Mouse (Mus musculus): Measurements from ENCODE around the gene Ctdspl.

The Ctdspl gene

GRCm38 (mm10) chr9:119064296-119064695, 138.0 kb downstream of the Ctdspl start:
- DNase-seq (ENCODE audit: low spot score) = no peak

GRCm38 (mm10) chr9:119067601-119068000, 141.3 kb downstream of the Ctdspl start:
- peak; percentile 33 for DNase-seq (ENCODE audit: low spot score)

- no peak for DNase-seq (ENCODE audit: low spot score)
These were observed 142.0 kb downstream of the Ctdspl start for GRCm38 (mm10) chr9:119068266-119068665.

- DNase-seq (ENCODE audit: low spot score) = no peak
These were observed 144.0 kb downstream of the Ctdspl start for GRCm38 (mm10) chr9:119070173-119070825.

GRCm38 (mm10) chr9:119071786-119072185, 145.5 kb downstream of the Ctdspl start:
- no peak for DNase-seq (ENCODE audit: low spot score)

GRCm38 (mm10) chr9:119073184-119073895, 147.1 kb downstream of the Ctdspl start:
- DNase-seq (ENCODE audit: low spot score) = no peak

GRCm38 (mm10) chr9:119075685-119076084, 149.4 kb downstream of the Ctdspl start:
- no peak for DNase-seq (ENCODE audit: low spot score)

- no peak for DNase-seq (ENCODE audit: low spot score)
These were observed 153.9 kb downstream of the Ctdspl start for GRCm38 (mm10) chr9:119080040-119080675.

GRCm38 (mm10) chr9:119082039-119082438, 155.8 kb downstream of the Ctdspl start:
- no peak for DNase-seq (ENCODE audit: low spot score)

- DNase-seq (ENCODE audit: low spot score) = no peak
These were observed 156.6 kb downstream of the Ctdspl start for GRCm38 (mm10) chr9:119082656-119083430.

- no peak for DNase-seq (ENCODE audit: low spot score)
These were observed 157.7 kb downstream of the Ctdspl start for GRCm38 (mm10) chr9:119083966-119084365.

- DNase-seq (ENCODE audit: low spot score) = no peak
These were observed 160.2 kb downstream of the Ctdspl start for GRCm38 (mm10) chr9:119086451-119086850.

GRCm38 (mm10) chr9:119087309-119087708, 161.1 kb downstream of the Ctdspl start:
- no peak for DNase-seq (ENCODE audit: low spot score)

- DNase-seq (ENCODE audit: low spot score) = peak; percentile 57
These were observed 162.0 kb downstream of the Ctdspl start for GRCm38 (mm10) chr9:119088148-119088801.

- DNase-seq (ENCODE audit: low spot score) = no peak
These were observed 163.2 kb downstream of the Ctdspl start for GRCm38 (mm10) chr9:119089437-119089836.

- DNase-seq (ENCODE audit: low spot score) = no peak
These were observed 164.2 kb downstream of the Ctdspl start for GRCm38 (mm10) chr9:119090462-119090861.

GRCm38 (mm10) chr9:119091581-119092310, 165.5 kb downstream of the Ctdspl start:
- no peak for DNase-seq (ENCODE audit: low spot score)

- no peak for DNase-seq (ENCODE audit: low spot score)
These were observed 166.5 kb downstream of the Ctdspl start for GRCm38 (mm10) chr9:119092473-119093418.

All from T-cell, adult 2 months (primary cell).